Mouse (Mus musculus) natural killer cell, adult 2 months (primary cell): ENCODE results near the gene Ccdc122.

Source experiments
- DNase-seq, 2 experiments: peaks; one replicate each; pipeline ENCODE4 v3.0.0; 2022; ENCODE audit warnings: low spot score in 2 of 2

The Ccdc122 gene

DNA sequence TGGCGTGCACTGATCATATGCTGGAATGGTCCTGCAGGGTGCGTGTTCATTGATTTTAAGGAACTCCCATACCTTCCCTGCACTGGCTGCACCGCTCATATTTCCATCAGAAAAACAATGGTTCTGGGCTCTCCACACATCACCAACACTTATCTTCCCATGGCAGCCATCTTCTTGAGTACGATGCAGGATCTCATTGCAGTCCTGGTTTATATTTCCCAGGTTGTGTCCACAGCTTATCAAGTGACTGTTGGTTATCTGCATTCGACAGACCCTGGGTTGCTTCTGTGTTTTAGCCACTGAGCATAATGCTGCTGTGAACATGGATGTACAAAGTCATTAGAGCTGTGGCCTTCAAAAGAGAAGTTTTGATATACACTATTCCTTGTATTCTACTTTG lies 94.0 kb downstream of the Ccdc122 start:
- no peak for DNase-seq

DNA sequence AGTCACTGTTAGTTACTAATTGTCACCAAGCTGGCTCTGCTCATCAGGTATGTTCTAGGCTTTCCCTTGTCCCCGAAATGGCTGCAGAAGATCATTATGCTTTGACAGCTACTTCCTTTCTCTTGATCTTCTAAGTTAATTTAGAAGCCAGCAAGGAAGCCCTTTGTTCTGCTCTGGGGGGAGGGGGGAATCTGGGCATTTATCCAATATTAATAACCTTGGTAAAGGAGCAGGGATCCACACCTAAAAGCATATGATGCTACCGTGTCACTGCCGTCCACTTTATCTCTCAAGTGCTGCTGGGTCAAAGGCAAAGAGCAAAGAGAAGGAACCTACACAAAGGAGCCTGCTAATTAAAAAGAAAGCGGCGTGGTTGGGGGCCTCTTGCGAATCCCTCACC lies 100.4 kb downstream of the Ccdc122 start:
- DNase-seq: no peak

DNA sequence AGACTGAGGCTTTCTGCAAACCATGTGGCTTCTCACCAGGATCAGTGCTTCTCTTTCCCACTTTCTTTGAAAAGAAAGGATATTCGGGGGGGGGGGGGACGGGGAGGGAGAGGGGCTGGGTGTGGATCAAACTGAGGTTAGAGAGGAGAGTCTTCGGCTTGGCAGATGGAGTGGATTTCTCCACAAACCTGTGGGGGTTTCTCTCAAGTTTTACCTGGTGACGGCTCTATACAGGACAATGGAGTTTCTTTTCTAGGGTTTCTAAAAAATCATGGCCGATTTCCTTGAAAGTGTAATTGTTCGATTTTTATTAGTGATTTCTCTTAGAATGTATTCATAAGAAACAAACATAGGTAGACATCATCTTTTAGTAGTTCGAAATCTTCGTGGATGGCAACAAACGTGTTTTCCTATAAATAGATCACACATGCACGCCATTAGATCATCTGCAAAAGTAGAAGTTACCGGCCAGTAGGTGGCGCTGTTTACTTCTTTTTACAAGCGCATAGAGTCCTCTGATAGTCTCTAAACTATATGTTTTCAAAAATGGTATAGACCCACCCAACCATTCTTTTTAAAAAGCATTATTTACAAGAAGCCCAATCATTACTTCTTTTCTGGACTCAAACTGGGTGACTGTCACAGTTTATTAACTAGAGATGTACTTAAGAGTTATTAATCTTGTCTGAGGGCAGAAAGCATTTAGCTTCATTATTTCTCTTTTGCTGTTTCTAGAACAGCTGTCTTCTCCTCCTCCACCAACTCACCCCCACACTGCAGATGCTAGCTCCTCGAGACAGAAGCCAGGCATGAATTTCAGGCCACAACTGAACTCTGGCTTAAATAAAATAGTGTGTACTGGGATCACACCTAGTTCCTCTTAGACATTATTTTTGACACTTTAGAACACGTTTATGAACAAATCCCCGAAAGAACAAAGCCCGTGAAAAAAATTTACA lies 105.0 kb downstream of the Ccdc122 start:
- DNase-seq: peak; percentile 45 to 61

DNA sequence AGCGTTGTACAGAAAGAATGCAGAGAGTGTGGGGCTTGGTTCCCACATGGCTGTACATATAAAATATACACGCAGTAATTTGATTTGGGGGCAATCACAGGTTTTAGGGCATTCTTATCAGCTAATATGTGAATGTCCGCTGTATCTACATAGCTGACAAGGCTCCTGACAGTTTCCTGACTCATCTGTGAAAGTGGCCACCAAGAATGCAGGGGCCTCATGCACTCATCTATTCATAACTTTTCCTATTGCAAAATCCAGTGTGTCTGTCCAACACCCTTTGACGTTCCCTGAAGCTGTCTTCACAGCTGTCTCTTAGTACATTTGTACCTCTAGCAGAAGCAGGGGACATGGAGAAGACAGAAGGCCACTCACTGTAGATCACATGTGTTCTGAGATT lies 108.5 kb downstream of the Ccdc122 start:
- DNase-seq: no peak

DNA sequence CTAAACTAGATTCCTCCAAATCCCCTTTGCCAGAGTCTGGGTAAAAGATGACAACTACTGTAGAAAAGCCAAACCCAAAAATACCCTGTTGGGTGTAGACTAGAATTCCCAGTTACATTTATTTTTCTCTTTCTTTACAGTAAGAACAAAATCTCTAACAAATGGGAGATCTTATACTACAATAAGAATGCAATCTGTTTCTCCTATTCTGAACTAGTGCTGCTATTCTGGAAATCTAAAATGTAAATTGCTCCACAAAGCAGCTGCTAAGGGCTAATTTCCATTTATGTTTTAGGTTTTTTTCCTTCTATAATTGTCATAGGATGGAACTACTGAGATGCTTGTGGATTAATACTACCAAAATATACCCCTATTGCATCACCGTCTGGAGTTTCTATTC lies 111.1 kb downstream of the Ccdc122 start:
- DNase-seq: no peak

DNA sequence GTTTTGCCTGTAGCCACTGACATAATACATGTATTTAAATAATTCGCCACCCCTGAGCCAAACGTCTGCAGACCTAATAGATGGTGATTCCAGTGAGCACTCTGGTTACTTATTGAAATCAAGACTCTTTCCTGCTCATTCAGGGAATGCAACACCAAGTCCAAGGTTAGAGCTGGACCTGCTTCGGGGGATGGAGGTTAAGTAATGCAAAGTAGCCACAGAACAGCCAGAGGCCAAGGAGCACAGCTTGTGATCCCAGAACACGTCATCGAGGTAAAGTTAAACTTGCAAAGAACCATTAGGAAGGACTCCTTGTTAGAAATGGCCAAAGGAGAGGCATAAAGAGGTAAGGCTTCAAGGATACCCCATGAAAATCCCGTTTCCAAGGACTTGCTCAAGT lies 114.0 kb downstream of the Ccdc122 start:
- DNase-seq: no peak

DNA sequence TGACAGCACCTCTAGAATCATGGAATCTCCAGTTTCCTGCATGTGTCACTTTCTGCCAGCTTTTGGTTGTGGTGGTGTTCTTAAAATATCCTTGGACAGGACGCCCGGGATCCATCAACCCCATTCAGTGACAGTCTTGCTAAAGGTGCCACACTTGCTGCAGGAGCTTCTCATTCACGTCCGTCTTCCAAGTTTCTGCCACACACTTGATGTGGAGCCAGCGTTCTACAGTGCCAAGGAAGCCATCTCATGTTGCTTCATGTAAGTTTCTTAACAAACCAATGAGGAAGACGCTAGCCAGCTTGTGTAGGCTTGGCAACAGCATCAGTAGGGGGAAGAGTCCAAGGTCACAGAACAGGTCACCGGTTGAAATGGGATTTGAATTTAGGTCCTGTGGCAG lies 114.9 kb downstream of the Ccdc122 start:
- no peak for DNase-seq

DNA sequence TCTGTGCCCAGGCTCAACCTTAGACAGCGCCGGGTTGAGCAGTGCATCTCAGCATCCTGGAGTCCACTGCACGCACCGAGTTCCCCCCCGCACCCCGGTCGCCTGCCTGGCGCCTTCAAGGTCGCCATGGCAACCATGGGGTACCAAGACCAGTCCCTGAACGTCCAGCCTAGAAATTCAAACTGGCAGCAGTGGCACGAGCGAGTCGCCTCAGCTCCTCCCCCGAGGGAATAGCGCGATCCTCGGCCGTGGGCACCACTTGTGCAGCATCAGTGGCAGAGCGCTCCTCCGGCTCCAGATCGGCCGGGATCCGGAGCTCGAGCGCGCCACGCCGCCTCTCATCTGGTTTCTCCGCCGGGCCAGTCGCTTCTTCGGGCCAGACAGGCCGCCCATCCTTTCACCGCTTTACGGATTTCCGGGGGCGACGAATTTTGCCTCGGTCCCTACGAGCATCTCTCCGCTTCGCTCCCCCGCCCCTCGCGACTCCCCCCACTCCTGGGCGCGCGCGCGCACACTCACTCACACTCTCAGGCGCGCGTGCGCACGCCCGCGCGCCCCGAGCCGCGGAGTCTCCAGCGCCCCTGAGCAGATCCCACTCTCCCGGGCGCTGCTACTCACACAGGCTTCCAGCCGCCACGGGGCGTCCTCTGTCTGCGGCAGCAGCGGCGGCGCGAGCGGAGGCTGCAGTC lies 119.8 kb downstream of the Ccdc122 start, which contains the start of gene Enox1:
Enox1 (plus strand) TSS at position 542 of the 689 bp plus-strand sequence.
- DNase-seq: no peak

DNA sequence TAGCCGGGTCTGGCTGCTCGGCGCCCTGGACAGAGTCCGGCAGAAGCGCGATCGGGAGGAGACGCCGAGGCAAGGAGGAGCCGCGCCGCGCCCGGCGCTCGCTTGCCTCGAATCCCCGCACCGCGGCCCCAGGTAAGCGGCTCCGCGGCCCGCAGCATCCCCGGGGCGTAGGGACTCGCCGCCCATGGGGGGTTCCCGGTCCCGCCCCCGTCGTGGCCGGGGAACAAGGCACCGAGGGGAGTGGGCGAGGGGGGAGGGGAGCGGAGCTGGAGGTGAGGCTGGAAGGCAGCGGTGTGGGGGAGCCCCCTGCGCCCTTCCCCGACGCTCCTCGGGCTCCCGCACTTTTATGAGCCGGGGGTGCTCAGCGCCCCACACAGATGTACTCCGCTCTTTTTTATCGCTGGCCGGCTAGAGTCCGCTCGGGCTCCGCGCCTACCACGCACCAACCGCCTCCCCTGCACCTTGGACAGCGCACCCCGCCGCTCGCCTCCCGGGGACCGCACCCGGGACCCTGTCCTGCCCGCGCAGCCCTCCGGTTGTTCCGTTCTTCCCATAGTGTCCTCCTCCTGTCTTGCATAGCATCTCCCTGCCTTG lies 120.4 kb downstream of the Ccdc122 start:
- no peak for DNase-seq

DNA sequence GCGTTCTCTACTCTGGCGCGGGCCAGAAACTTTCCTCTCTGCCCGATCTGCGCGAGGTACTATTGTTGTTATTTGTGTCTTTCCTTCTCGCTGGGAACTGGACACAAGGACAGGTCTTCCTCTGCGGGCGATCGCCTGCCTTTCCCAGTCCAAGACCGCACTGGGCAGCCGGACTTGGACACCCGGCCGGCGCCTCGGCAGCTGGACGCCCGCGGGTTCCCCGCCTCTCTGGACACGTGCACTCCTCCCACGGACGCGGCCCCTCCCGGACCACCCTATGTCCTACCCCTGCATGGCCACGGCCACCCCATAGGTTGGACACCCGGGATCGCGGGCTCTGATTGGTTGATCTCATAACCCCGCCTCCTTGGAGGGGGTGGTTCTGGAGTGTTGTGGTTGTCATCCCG lies 120.9 kb downstream of the Ccdc122 start:
- DNase-seq: no peak

DNA sequence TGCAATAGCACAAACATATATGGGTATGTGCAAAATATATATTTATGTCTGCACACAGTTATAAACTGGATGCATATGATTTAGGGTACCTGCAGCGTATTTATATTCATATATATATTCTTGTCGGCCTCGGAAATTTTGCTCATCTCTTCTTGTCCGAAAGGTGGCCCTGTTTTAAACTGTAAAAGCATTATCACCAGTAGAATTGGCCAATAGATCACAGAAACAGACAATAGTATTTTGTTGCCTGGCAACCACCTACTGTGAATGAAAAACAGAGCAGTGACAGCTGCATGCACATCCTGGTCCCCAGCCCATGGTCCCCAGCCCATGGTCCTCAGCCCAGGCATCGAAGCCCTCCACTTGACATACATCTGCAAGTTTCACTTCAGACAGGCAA lies 122.8 kb downstream of the Ccdc122 start:
- no peak for DNase-seq
